Mouse (Mus musculus) cerebellum, adult 2 months (tissue): ENCODE data around the gene Sec14l1.

Experiments
- CTCF ChIP-seq: fragments of 200-500 bp; IDR thresholded peaks from 2 replicates; pipeline ENCODE4 v1.5.1; 2011; ENCODE audit warnings: low read depth, mild to moderate bottlenecking, control low read depth, low read length, moderate library complexity, borderline replicate concordance; ENCODE audit not compliant: insufficient read depth
- POLR2A ChIP-seq: fragments of 200-500 bp; IDR thresholded peaks from 2 replicates; pipeline ENCODE4 v1.6.1; 2011; ENCODE audit warnings: low read length, control low read depth, borderline replicate concordance; ENCODE audit not compliant: insufficient read depth

- peak; percentile 22; the same call in 1 of the 2 replicates for TF ChIP-seq CTCF
- TF ChIP-seq POLR2A = no peak
Measured at GRCm38 (mm10) chr11:117154088-117154815, 39.3 kb downstream of the Sec14l1 start.
